Mouse (Mus musculus) bone marrow macrophage, adult 2 months (primary cell): ENCODE measurements around the gene Slamf6. TPM values are rescaled to one million over a fixed set of nuclear protein-coding genes. Genes with fewer than 3 reads are reported as not detected.

Source experiments
- H3K27ac ChIP-seq: 2 replicates; pipeline ENCODE4 v1.5.1; 2012; ENCODE audit warnings: low read depth, low read length; ENCODE audit not compliant: insufficient read depth
- H3K4me1 ChIP-seq: 2 replicates; pipeline ENCODE4 v1.6.1; 2012; ENCODE audit warnings: low read length; ENCODE audit not compliant: control insufficient read depth, insufficient read depth
- H3K4me3 ChIP-seq: 2 replicates; pipeline ENCODE4 v1.5.1; 2012; ENCODE audit warnings: mild to moderate bottlenecking, low read length, moderate library complexity; ENCODE audit not compliant: insufficient read depth
- CTCF ChIP-seq: IDR thresholded peaks from 2 replicates; pipeline ENCODE4 v1.5.1; 2012; ENCODE audit warnings: low read depth, mild to moderate bottlenecking, low read length, moderate library complexity
- POLR2A ChIP-seq: IDR thresholded peaks from 2 replicates; pipeline ENCODE4 v1.6.1; 2012; ENCODE audit warnings: mild to moderate bottlenecking, low read depth, low read length, borderline replicate concordance
- polyA plus RNA-seq: library from polyadenylated mRNA; stranded (reverse); fragments of >200 nt; gene quantifications from 2 replicates; pipeline ENCODE4 v1.2.4, GENCODE M21; 2012; ENCODE audit not compliant: missing spikeins, insufficient read depth, insufficient read length

Slamf6 gene
- polyA plus RNA-seq, 1 experiment = 0.94 TPM

DNA sequence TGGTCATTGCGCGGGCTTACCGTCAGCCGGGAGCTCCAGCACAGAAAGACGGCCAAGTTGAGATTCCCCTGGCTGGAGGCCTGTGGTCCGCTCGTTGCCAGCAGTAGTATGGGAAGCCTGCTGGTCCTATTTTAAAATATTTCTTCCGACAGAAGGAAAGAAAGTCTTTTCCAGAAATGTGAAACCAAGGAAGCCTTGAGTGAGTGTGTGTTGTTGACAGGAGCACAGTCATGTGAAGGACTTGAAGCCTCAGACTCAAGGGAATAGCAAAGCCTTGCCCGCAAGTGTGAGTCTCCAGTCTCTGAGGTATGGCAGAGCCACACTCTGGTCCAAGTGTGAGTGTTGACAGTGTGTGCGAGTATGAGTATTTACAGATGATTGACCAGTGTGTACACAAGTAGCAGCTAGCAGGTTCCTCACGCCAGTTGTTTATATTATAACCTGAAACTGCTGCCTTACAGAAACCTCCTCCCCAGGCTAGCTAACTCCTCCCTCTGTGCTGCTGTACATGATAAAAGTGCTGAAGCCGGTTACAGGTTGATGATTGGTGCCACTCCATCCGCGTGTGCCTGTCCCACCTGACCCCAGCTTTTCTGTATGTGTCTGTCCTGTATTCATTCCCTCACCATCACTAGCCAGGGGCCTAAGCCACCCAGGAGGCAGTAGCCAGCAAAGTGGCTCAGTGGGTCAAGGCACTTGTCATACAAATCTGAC lies 59.7 kb downstream of the Slamf6 start:
- H3K4me3 ChIP-seq = no peak overlapping the region
- no peak for TF ChIP-seq CTCF
- TF ChIP-seq POLR2A = no peak
- H3K27ac ChIP-seq = no peak overlapping the region
- H3K4me1 ChIP-seq = no peaks in the 10 kb centered on the region

DNA sequence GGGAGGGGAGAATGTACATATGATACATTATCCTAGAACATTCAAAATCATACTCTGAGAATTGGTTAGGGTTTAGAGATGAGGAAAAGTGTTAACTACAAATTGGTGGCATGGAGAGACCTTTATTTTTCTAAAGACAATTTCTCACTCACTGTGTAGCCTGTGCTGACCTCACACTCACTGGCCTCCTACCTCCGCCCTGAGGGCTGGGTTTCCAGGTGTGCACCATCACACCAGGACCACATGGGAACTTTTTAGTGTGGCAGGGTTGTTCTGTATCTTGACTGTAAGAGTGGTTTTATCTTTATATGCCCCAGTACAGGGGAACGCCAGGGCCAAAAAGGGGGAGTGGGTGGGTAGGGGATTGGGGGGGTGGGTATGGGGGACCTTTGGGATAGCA lies 60.6 kb downstream of the Slamf6 start:
- H3K4me3 ChIP-seq = no peak overlapping the region
- H3K27ac ChIP-seq = no peak overlapping the region
- no peak for TF ChIP-seq POLR2A
- TF ChIP-seq CTCF = no peak
- no peaks in the 10 kb centered on the region for H3K4me1 ChIP-seq

DNA sequence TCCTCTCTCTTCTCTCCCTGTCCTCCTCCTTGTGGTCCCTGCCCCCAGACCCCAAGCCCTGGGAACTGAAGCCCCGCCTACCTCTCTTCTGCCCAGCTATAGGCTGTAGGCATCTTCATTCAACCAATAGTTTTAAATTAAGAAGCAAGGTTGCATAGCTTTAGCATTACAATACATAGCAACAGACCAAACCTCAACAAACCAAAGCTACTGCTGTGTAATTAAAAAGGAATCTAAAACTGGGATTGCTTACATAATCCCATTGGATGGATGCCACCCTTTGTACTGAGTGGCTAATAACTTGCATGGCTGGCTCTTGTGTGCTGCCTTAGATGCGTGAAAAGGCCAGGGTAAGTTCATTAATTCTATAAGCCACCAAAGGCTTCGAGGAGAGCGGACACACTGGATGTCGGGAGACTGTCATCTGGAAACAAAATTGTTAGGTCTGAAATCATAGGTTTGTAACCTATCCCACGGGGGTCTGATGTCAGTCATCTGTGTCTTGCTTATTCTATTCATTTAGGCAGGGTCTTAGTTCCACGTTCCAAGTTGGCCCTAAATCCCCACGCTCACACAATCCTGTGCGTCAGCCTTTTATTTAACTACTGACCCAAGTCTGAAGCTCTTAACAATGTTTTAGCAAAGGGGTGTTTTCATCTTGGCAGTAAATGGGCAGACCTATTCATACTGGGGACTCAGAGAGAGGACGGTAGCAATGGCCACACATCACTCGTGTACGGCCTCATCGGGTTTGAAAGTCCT lies 62.8 kb downstream of the Slamf6 start:
- Histone ChIP-seq H3K27ac (no peak overlapping the region), H3K4me3 (no peak overlapping the region), H3K4me1 (no peaks in the 10 kb centered on the region)
- no peak for TF ChIP-seq CTCF
- no peak for TF ChIP-seq POLR2A

DNA sequence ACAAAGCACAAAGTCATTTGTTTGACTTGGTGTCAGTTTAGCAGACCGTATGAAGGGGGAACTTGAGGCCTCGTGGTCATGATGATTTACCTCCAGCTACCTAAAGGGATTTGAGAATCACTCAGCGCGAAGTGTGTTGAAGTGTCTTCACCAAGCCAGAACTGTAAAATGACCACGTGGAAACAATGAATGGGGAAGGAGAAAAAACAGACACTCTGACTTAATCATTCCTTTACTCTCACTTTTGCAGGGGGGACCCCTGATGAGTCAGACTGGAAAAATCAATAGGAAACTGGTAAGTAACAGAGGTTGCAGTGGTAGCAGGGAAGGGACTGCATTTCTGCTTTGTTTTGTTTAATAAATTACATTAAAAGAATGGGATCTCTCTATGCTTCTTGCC lies 64.9 kb downstream of the Slamf6 start:
- TF ChIP-seq CTCF (no peak), POLR2A (no peak)

DNA sequence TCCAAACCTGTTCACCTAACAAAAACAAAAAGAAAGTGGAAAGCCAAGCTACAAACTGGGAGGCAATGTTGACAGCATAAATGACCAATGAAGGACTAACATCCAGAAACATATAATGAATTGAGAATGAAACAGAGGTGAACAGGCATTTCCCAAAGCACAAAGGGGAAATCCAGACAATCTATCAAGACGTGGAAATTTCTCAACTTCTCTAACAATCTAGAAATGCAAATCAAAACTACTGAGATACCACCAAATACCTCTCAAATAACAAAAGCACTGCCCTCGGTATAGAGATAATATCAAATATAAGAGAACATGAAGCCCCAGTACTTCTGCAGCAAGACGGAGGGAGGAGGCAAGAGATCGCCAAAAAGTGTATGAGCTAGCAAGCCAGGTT lies 65.4 kb downstream of the Slamf6 start:
- Histone ChIP-seq H3K27ac (no peak overlapping the region), H3K4me3 (no peak overlapping the region), H3K4me1 (no peaks in the 10 kb centered on the region)
- no peak for TF ChIP-seq POLR2A
- TF ChIP-seq CTCF = no peak

More for the DNA sequence above, 64.9 kb downstream of the Slamf6 start:
- no peak overlapping the region for H3K4me3 ChIP-seq
- H3K27ac ChIP-seq = no peak overlapping the region
- no peaks in the 10 kb centered on the region for H3K4me1 ChIP-seq

DNA sequence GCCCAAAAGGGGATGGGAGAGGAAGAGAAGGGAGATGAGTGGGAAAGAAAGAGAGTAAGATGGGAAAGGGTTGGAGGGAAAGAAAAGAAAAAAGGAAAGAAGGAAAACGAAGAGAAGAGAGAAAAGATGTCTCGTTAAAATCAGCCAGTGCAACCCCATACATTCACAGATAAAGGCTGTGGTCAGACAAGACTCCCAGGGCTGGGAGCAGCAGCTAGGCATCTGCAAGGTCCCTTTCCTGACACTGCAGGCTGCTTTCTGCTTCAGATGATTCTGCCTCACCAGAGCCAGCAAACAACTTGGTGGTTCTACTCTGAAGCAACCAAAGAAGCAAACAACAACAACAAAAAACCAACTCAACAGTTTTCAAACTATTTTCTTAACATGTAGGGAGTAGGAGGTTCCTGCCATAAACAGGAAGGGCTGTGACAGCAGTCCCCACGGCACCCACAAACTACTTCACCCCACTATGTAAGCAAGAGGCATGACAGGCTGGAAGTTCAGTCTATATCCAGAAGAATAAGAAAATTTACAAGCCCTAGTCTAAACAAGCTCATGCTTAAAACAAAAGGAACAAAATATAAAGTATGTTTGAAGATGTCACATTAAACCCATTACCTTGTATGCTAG lies 66.2 kb downstream of the Slamf6 start:
- Histone ChIP-seq H3K27ac (no peak overlapping the region), H3K4me1 (no peaks in the 10 kb centered on the region), H3K4me3 (no peak overlapping the region)
- no peak for TF ChIP-seq CTCF
- TF ChIP-seq POLR2A = no peak

DNA sequence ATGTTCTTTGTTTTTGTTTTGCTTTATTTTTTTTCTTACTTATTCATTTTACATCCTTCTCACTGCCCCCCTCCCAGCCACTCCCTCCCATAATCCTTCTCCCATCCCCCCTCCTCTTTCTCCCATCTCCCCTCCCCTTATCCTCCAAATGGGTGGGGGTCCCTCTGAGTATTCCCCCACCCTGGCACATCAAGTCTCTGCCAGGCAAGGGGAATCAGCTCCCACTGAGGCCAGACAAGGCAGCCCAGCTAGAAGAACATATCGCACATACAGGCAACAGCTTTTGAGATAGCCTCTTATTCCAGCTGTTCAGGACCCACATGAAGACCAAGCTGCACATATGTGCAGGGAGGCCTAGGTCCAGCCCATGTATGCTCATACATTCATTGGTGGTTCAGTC lies 66.8 kb downstream of the Slamf6 start:
- H3K27ac ChIP-seq = no peak overlapping the region
- TF ChIP-seq POLR2A (no peak), CTCF (no peak)
- no peak overlapping the region for H3K4me3 ChIP-seq
- no peaks in the 10 kb centered on the region for H3K4me1 ChIP-seq

DNA sequence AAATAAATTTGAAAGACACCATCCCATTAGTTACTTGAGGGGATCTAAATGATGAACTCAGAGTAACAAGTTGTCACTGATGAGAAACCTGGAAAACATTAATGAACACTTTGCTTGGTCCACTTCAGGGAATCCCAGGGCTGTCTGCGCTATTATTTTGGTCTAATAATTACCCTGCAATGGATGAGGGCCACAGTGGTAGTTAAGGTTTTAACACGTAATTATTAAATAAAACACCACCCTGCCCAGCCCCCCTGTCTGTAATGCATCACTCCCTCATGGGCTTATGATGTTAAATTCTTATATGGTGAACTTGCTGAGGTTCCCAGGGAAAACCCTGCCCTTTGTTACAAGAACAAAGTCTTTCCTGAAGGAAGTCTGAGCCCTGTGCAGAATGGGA lies 74.6 kb downstream of the Slamf6 start:
- no peak for TF ChIP-seq POLR2A
- TF ChIP-seq CTCF = no peak
- no peak overlapping the region for H3K4me3 ChIP-seq
- H3K27ac ChIP-seq = no peak overlapping the region
- H3K4me1 ChIP-seq = no peaks in the 10 kb centered on the region

DNA sequence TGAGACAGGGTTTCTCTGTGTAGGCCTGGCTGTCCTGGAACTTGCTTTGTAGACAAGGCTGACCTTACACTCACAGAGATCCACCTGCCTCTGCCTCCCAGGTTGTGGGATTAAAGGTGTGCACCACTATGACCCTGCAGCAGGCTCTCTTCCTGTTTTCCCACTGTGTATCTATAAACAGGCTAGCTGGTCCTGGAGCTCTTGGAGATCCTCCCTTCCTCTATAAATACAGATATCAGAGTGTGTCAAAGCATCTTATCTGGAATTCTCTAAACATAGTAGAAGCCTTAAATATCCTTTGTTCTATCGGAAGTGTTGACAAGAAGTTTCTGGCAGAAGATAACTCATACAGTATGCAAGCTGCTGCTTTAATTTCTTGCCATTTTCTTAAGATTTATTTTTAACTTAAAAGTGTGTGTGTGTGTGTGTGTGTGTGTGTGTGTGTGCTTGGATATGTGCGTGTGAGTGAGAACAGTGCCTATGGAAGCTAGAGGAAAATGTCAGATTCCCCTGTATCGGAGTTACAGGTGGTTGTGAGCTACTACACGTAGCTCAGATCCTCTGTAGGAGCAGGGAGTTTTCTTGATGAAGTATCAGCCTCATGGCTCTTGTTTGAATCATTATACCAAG lies 75.7 kb downstream of the Slamf6 start:
- Histone ChIP-seq H3K27ac (no peak overlapping the region), H3K4me3 (no peak overlapping the region), H3K4me1 (no peaks in the 10 kb centered on the region)
- TF ChIP-seq CTCF (no peak), POLR2A (no peak)

DNA sequence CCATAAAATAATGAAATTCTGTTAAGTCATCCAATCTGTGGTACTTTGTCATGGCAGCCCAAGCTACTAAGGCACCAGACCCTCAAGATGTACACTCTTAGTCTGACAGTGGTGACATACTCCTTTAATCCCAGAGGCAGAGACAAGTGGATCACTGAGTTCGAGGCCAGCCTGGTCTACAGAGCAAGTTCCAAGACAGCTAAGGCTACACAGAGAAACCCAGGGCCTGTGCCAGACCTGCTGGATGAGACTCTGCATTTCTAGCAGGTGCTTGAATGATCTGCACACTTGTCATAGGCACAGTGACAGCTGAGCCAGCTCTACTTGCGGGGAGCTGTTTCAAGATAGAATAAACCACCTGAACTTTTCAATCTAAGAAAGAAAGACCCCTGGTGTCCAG lies 77.2 kb downstream of the Slamf6 start:
- Histone ChIP-seq H3K4me3 (no peak overlapping the region), H3K27ac (no peak overlapping the region), H3K4me1 (no peaks in the 10 kb centered on the region)
- TF ChIP-seq POLR2A = no peak
- TF ChIP-seq CTCF = no peak
